Mouse (Mus musculus): ENCODE measurements around the gene Nipa1. TPM values are rescaled to one million over a fixed set of nuclear protein-coding genes. Genes with fewer than 3 reads are reported as not detected.
A peak's percentile ranks its signal among the peaks of the same experiment; 100 is the strongest.

Nipa1 gene
- polyA plus RNA-seq, 1 experiment, result 3.6 TPM

GRCm38 (mm10) chr7:55957178-55957577 is 62.6 kb downstream of the Nipa1 start:
- no peaks in the 10 kb centered on the region for H3K4me1 ChIP-seq (ENCODE audit: control insufficient read depth, insufficient read depth, low read length)
- H3K4me3 ChIP-seq (ENCODE audit: insufficient read depth, low read depth, low read length), result no peak overlapping the region
- TF ChIP-seq POLR2A (IDR thresholded peaks at IDR 0.05; ENCODE audit: low read depth, low read length) (no peak), CTCF (conservative IDR thresholded peaks at IDR 0.05; ENCODE audit: insufficient read depth, insufficient read length, low read depth, low read length) (no peak)
- H3K36me3 ChIP-seq (ENCODE audit: control insufficient read depth, insufficient read depth, low read length), result no peaks in the 10 kb centered on the region
- H3K27me3 ChIP-seq (replicated peaks; ENCODE audit: control insufficient read depth, insufficient read depth, low read length), result no peaks in the 10 kb centered on the region
- DNase-seq, result no peak
- H3K27ac ChIP-seq (ENCODE audit: insufficient read depth, low read depth, low read length), result no peak overlapping the region
- WGBS, result 87% methylated on average over 3 of the region's 3 CpGs

DNA sequence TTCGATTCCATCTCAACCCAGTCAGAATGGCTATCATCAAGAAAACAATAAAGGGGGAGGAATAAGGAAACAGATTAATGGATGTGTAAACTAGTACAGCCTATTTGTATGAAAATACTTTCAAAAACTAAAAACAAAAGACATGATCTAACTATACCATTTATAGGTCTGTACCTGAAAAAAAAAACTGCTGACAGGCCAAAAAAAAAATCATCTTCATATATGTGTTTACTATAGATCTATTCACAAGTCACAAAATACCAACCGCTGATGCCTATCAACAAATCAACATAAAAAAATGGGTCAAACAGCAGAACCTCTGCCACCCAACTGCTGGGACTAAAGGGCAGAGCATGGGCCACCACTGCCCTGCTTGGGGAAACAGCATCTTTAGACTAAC is 63.7 kb downstream of the Nipa1 start:
- Histone ChIP-seq H3K4me1 (ENCODE audit: control insufficient read depth, insufficient read depth, low read length) (no peaks in the 10 kb centered on the region), H3K4me3 (ENCODE audit: insufficient read depth, low read depth, low read length) (no peak overlapping the region), H3K27ac (ENCODE audit: insufficient read depth, low read depth, low read length) (no peak overlapping the region), H3K27me3 (replicated peaks; ENCODE audit: control insufficient read depth, insufficient read depth, low read length) (no peaks in the 10 kb centered on the region), H3K36me3 (ENCODE audit: control insufficient read depth, insufficient read depth, low read length) (no peaks in the 10 kb centered on the region)
- WGBS, result 93% methylated on average over 2 of the region's 2 CpGs
- TF ChIP-seq POLR2A (IDR thresholded peaks at IDR 0.05; ENCODE audit: low read depth, low read length) (no peak), CTCF (conservative IDR thresholded peaks at IDR 0.05; ENCODE audit: insufficient read depth, insufficient read length, low read depth, low read length) (no peak)
- no peak for DNase-seq

DNA sequence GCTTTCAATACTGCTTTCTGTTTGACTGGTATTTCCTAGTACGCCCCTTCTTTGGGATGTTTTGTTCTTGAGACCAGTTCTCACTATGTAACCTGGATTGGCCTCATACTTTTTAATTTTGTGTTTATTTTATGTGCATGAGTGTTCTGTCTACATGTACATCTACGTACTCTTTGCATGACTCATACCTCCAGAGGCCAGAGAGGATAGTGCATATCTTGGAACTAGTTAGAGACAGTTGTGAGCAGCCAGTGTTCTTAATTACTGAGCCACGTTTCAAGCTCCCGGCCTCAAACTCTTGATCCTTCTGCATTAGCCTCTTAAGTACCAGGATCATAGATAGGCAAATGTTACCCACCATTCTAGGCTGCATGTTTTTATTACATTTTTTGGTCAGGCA is 81.4 kb downstream of the Nipa1 start:
- TF ChIP-seq POLR2A (IDR thresholded peaks at IDR 0.05; ENCODE audit: low read depth, low read length), result no peak
- no peak for TF ChIP-seq CTCF (conservative IDR thresholded peaks at IDR 0.05; ENCODE audit: insufficient read depth, insufficient read length, low read depth, low read length)
- no peaks in the 10 kb centered on the region for H3K4me1 ChIP-seq (ENCODE audit: control insufficient read depth, insufficient read depth, low read length)
- no peak overlapping the region for H3K27ac ChIP-seq (ENCODE audit: insufficient read depth, low read depth, low read length)
- no peak overlapping the region for H3K4me3 ChIP-seq (ENCODE audit: insufficient read depth, low read depth, low read length)
- no peaks in the 10 kb centered on the region; the same call in 1 of the 2 replicates for H3K36me3 ChIP-seq (ENCODE audit: control insufficient read depth, insufficient read depth, low read length)
- no peaks in the 10 kb centered on the region for H3K27me3 ChIP-seq (replicated peaks; ENCODE audit: control insufficient read depth, insufficient read depth, low read length)
- no peak for DNase-seq
- WGBS, result 90% methylated on average over 4 of the region's 4 CpGs

DNA sequence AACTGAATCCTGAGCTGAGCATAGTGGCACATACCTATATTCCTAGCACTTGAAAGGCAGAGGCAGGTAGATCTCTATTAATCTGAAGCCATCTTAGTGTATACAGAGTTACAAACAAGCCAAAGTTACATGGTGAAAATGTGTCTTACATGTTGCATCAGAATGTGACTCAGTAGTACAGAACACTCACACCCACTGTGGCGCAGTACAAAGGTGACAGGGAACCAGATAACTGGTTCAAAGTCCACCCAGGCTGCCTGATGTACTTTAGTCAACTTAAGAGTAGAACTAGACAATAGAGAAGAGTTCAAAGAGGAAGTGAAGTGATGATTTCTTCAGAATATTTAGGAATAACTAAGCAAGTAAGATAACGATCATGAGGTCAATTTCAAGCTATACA is 84.7 kb downstream of the Nipa1 start:
- DNase-seq, result no peak
- H3K27ac ChIP-seq (ENCODE audit: insufficient read depth, low read depth, low read length), result no peak overlapping the region
- no peak overlapping the region for H3K4me3 ChIP-seq (ENCODE audit: insufficient read depth, low read depth, low read length)
- H3K36me3 ChIP-seq (ENCODE audit: control insufficient read depth, insufficient read depth, low read length), result peaks cover 2% of the 10 kb centered on the region
- TF ChIP-seq POLR2A (IDR thresholded peaks at IDR 0.05; ENCODE audit: low read depth, low read length), result no peak
- TF ChIP-seq CTCF (conservative IDR thresholded peaks at IDR 0.05; ENCODE audit: insufficient read depth, insufficient read length, low read depth, low read length), result no peak
- no peaks in the 10 kb centered on the region for H3K27me3 ChIP-seq (replicated peaks; ENCODE audit: control insufficient read depth, insufficient read depth, low read length)
- H3K4me1 ChIP-seq (ENCODE audit: control insufficient read depth, insufficient read depth, low read length), result no peaks in the 10 kb centered on the region
- WGBS, result 87% methylated on average over 2 of the region's 2 CpGs

GRCm38 (mm10) chr7:55928649-55929048 is 91.1 kb downstream of the Nipa1 start:
- WGBS, result 61% methylated on average over 2 of the region's 2 CpGs
- H3K4me1 ChIP-seq (ENCODE audit: control insufficient read depth, insufficient read depth, low read length), result no peaks in the 10 kb centered on the region
- H3K36me3 ChIP-seq (ENCODE audit: control insufficient read depth, insufficient read depth, low read length), result peaks cover 10% of the 10 kb centered on the region
- H3K4me3 ChIP-seq (ENCODE audit: insufficient read depth, low read depth, low read length), result no peak overlapping the region
- no peak overlapping the region for H3K27ac ChIP-seq (ENCODE audit: insufficient read depth, low read depth, low read length)
- TF ChIP-seq POLR2A (IDR thresholded peaks at IDR 0.05; ENCODE audit: low read depth, low read length), result no peak
- no peak for TF ChIP-seq CTCF (conservative IDR thresholded peaks at IDR 0.05; ENCODE audit: insufficient read depth, insufficient read length, low read depth, low read length)
- peak; percentile 26 for DNase-seq
- H3K27me3 ChIP-seq (replicated peaks; ENCODE audit: control insufficient read depth, insufficient read depth, low read length), result no peaks in the 10 kb centered on the region

Other genes with a start within 250 kb of the Nipa1 start
- gene Tubgcp5, start 225.8 kb downstream of the Nipa1 start, polyA plus RNA-seq (2012; rRNA removed), result 2.3 and 3.4 TPM in 2 replicates
- 28.5 and 32.7 TPM in 2 replicates for gene Cyfip1, start 178.2 kb downstream of the Nipa1 start, polyA plus RNA-seq (2012; rRNA removed)
- 7.7 and 10.3 TPM in 2 replicates for gene Nipa2, start 57.5 kb downstream of the Nipa1 start, polyA plus RNA-seq (2012; rRNA removed)
- gene Herc2, start 30.2 kb upstream of the Nipa1 start, polyA plus RNA-seq (2012; rRNA removed), result 16.1 and 19.0 TPM in 2 replicates
- not detected in 2 replicates for gene Oca2, start 219.8 kb upstream of the Nipa1 start, polyA plus RNA-seq (2012; rRNA removed)